Mouse (Mus musculus) left cerebral cortex, adult 11 months (tissue): Measurements from ENCODE around the gene Rhcg.
A peak's percentile ranks its signal among the peaks of the same experiment; 100 is the strongest.

Source experiments
- DNase-seq: peaks from one replicate; pipeline ENCODE4 v3.0.0; 2022; ENCODE audit warnings: low spot score

Gene Rhcg

DNA sequence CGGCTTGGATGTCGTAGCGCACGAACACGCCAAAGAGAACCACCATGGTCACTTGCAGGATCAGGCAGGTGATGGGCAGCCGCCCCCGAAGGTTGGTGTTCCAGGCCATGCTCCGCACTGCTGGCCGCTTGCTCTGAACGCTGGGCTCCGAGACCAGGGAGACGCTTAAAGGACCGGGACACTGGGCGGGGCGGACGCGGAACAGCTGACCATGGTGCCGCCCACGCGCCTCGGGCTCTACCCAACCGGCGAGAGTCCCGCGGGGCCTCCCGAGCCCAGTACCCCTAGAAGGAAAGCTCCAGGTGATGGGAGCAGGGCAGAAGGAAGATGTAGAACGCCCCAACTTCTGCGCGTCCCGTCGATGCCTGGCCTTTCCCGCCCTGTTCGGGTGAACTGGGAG lies at the start of gene Rhcg:
Rhcg (minus strand) TSS at position 240 of the 400 bp plus-strand sequence.
- no peak for DNase-seq

GRCm38 (mm10) chr7:79666690-79667089 lies 49.2 kb upstream of the Rhcg start:
- DNase-seq = no peak

GRCm38 (mm10) chr7:79661253-79661890 lies 43.9 kb upstream of the Rhcg start:
- no peak for DNase-seq

DNA sequence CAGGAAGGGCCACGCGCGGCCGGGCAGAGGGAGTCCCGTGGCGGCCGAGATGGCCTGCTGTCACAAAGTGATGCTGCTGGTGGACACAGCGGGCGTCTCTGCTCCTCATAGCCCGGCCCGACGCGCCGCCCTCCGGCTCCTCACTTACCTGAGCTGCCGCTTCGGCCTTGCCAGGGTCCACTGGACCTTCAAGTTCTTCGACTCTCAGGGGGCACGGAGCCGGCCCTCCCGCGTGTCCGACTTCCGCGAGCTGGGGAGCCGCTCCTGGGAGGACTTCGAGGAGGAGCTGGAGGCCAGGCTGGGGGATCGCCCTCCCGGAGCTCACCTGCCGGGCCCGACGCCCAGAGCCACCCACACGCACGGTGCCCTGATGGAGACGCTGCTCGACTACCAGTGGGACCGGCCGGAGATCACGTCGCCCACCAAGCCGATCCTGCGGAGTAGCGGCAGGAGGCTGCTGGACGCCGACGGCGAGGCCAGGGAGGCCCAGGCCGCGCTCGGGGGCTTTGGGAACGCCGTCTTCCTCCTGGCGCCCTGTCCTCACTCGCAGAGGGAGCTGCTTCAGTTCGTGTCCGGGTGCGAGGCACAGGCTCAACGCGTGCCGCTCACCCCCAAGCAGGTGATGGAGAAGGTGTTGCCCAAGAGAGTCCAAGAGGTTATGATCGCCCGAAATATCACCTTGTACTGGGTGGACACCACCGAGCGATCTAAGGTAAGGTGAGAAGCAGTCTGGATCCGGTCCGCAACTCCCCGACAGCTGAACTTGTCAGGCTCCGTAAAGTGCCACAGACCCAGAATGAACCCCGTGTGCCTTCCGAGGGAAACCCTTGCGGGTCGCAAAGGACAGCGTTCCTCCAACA lies 43.1 kb upstream of the Rhcg start:
- no peak for DNase-seq

GRCm38 (mm10) chr7:79659578-79660290 lies 42.3 kb upstream of the Rhcg start, which contains the start of gene Ticrr:
TSS of gene Ticrr (plus strand) at chr7:79660196.
- DNase-seq = peak; percentile 93

- no peak for DNase-seq
Observed at GRCm38 (mm10) chr7:79654586-79654985, 37.1 kb upstream of the Rhcg start.

- no peak for DNase-seq
Observed at GRCm38 (mm10) chr7:79654185-79654584, 36.7 kb upstream of the Rhcg start.

- peak; percentile 11 for DNase-seq
Observed at GRCm38 (mm10) chr7:79649005-79649404, 31.5 kb upstream of the Rhcg start.

DNA sequence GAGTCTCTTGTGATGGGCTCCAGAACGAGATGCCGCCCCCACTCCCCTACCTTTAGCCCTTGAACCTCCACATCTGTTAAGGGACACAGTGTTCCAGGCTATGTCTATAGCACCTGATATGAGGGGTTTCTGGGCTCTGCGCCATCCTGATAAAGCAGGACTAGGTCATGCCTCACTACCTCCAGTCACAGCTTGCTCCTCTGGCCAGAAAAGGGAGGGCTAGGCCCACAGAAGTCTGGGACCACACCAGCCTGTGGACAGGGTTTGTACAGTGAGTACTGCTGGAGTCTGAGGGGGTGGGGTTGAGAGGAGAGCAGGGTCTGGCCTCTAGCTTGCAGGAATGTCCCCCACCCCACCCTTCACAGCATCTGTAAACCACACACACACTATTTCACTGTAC lies 29.8 kb upstream of the Rhcg start:
- no peak for DNase-seq

DNA sequence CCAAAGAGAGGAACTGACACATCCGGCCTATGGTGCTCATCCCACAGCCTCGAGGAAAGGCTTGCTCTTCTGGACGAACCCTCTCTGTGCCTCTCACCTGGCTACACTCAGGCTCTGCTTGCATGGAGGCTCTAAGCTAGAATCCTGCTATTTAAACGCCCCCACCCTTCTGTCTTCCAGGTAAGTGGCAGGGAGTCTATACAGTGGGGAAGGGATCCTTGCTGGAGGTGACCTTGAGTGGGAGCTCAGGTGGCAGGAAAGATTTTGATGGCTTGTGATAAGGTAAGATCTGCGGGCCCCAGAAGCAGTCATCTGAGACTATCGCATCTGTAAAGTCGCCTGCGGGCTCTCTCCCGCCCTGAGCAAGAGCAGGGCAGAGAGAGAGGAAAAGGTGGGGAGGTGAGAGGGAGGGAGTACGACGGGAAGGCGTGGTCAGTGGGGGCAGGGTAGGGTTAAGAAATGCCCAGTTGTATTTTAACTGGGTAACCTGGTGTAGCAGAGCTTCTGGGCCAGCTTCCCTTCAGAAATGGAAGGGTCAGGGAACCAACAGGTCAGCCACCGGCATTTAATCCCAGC lies 14.4 kb upstream of the Rhcg start:
- no peak for DNase-seq

DNA sequence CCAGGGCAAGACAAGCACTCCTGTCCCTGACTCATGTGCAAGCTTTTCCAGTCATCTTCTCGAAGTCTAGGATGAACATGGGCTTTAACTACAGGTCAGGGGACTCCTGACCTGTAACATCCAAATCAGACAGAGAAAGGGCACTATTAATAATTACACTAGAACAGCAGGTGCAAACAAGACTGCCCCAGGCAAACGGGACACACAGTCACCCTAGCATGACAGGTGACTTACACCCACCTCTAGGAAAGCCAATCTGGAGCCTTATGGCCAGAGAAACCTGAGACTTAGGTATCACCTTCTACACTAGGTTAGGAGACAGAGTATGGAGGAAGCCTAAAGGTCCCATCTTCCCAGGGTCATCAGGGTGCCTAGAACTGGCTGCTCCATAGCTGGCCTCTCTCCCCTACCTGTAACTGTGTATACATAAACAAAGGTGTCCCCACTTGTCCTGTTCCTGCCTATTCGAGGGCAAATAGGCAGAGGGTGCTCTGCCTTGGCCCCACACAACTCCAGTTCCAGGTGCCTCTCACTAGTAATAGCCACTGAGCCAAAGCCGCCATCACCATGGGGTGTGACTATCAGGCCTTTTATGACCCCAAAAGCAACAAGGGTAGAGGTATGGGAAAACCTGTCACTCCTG lies 10.9 kb upstream of the Rhcg start:
- no peak for DNase-seq

DNA sequence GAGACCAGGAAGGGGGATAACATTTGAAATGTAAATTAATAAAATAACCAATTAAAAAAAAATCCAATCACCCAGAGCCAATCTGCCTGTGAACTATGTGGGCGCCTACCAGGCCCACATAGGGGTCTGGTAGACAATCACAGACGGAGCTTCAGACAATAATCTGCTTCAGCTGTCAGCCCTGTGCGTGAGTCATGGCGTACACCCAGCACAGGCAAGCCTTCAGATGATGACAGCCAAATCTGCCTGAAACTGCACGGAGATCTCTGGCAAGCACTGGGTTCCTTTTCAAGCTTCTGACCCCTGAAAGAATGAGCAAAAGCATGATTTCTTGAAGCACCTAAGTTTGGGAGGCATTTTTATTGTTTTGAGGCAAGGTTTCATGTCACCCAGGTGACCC lies 8.7 kb upstream of the Rhcg start:
- DNase-seq = no peak

DNA sequence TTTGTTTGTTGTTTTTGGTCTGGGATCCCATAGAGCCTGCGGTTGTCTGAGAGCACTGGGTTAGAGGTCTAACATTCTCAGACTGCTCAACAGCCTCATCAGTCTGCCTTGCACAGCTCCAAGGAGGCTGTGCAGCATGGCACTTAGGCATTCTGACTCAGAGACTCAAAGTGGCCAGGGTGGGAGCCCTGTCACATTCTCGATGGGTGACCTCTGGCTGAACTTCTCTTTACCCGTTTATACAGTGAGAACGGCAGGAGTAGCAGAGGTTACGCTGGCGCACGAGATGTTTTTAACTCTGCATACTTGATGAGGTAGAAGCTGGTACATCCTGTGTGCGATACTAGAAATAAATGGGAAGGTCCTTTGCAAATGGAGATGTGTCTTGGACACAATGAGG lies 5.6 kb upstream of the Rhcg start:
- DNase-seq = no peak

GRCm38 (mm10) chr7:79619493-79619892 lies 2.0 kb upstream of the Rhcg start:
- no peak for DNase-seq

- no peak for DNase-seq
Observed at GRCm38 (mm10) chr7:79615941-79616340, 1.5 kb downstream of the Rhcg start.

GRCm38 (mm10) chr7:79615008-79615407 lies 2.4 kb downstream of the Rhcg start:
- no peak for DNase-seq

GRCm38 (mm10) chr7:79613314-79613713 lies 4.1 kb downstream of the Rhcg start:
- no peak for DNase-seq

DNA sequence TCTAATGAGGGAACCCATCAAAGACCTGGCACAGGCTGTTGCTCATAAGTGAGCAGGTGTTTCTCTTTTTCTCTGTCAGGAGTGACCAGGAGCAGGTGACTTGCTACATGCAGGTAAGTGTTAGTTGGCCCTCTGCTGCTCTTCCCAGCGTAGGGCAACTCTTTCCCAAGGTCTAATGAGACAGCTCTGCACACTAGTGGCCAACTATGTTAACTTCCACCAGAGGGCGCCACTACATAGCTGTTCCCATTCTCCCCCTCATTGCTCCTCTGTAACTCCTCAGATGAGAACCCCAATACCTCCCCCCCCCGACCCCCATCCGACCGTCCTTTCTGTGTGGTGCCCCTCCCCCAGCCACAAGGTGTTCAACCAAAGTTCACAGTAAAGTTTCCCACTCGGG lies 4.7 kb downstream of the Rhcg start:
- peak; percentile 54 for DNase-seq

DNA sequence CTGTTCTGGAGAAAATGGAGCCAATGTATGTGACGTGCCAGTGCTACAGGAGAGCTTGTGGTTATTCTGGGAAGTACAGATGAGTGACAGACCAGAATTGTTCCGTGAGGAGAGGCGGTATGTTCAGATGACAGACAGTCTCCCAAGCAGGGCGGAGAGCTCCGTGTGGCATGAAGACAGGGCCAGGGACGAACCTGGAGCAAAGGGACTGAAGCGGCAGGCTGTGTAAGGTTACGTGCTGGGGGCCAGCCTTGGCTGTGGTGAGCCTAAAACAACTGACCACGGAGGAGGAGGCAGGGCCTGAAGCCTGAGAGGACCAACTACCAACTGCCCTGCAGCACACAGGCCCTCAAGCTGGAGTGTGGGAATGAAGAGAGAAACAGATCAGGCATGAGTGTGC lies 5.6 kb downstream of the Rhcg start:
- DNase-seq = no peak

GRCm38 (mm10) chr7:79607263-79607921 lies 10.1 kb downstream of the Rhcg start:
- DNase-seq = no peak

GRCm38 (mm10) chr7:79606766-79607165 lies 10.7 kb downstream of the Rhcg start:
- DNase-seq = no peak
